Mouse (Mus musculus): ENCODE measurements around the gene Cyb561d2. TPM values are rescaled to one million over a fixed set of nuclear protein-coding genes. Genes with fewer than 3 reads are reported as not detected.

Gene Cyb561d2
- 29.5 and 31.3 TPM in 2 replicates for polyA plus RNA-seq (2012; rRNA removed)

DNA sequence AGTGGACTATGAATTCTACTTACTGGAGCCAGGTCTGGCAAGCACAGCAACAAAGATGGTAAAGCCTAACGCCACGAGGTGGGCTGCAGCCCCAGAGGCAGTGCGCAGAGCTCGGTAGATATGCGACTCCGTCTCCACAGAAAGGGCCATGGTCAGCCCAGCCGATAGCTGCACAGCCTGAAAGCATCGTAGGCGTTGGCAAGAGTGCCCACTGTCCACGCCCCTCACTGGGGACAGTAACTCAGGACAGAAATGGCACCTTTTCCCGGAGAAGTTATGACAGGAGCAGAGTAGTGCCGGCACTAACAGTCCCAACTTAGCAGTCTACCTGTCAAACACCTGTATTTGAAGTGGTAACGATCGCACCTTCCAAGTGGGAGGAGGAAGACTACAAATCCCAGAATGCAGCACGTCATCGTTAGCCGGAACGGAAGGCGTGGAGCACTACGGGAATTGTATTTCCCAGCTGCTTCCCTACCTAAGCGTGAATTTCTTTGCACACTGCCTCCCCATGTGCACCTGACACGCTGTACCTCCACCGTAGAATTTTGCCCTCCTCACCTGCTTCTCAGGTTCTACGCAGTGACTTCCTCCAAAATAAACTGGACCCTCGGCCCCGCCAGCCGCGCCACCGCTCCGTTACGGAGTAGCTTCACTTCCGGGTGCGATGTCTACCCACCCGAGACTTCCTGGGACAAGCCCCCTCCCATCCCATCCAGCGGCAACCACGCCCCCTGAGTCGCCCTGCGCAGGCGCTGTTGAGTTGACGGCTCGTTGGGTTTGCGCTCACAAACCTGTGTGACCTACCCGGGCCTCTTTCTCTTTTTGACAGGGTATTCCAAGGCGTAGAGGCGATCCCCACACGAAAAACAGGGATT is at the start of gene Cyb561d2, which contains the start of gene Nprl2:
Cyb561d2 (minus strand) TSS at position 720 of the 878 bp plus-strand sequence.
Nprl2 (plus strand) TSS at position 753 of the 878 bp plus-strand sequence.
- TF ChIP-seq CTCF (IDR thresholded peaks at IDR 0.05; ENCODE audit: extremely low read depth, insufficient read depth, low read length), result no peak
- peak; percentile 70; the same call in 1 of the 2 replicates for TF ChIP-seq POLR2A (IDR thresholded peaks at IDR 0.05; ENCODE audit: extremely low read depth, insufficient read depth, low read length)
- Histone ChIP-seq H3K4me3 (ENCODE audit: insufficient read depth, low read length) (peak within 1 kb of the TSS; percentile 51), H3K4me1 (ENCODE audit: control insufficient read depth, insufficient read depth, low read length) (peaks cover under 1% of the 10 kb centered on the region), H3K27ac (ENCODE audit: insufficient read depth, low read length) (no peak within 1 kb of the TSS)

DNA sequence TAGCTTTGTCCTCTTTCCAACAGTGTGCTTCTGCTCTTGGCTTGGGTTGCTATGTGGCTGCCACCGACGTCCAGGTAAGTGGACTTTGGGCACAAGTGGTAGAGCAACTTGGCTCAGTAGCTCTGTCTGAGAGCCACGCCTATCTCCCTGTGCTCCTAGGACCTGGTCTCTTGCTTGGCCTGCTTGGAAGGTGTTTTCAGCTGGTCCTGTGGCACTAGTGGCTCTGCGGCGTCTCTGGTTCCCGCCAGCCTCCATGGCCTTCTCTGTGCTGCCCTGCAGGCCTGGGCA is 48.7 kb upstream of the Cyb561d2 start:
- Histone ChIP-seq H3K4me3 (ENCODE audit: insufficient read depth, low read length) (no peak overlapping the region), H3K4me1 (ENCODE audit: control insufficient read depth, insufficient read depth, low read length) (no peaks in the 10 kb centered on the region), H3K27ac (ENCODE audit: insufficient read depth, low read length) (no peak overlapping the region)
- TF ChIP-seq CTCF (IDR thresholded peaks at IDR 0.05; ENCODE audit: extremely low read depth, insufficient read depth, low read length) (no peak), POLR2A (IDR thresholded peaks at IDR 0.05; ENCODE audit: extremely low read depth, insufficient read depth, low read length) (no peak)

DNA sequence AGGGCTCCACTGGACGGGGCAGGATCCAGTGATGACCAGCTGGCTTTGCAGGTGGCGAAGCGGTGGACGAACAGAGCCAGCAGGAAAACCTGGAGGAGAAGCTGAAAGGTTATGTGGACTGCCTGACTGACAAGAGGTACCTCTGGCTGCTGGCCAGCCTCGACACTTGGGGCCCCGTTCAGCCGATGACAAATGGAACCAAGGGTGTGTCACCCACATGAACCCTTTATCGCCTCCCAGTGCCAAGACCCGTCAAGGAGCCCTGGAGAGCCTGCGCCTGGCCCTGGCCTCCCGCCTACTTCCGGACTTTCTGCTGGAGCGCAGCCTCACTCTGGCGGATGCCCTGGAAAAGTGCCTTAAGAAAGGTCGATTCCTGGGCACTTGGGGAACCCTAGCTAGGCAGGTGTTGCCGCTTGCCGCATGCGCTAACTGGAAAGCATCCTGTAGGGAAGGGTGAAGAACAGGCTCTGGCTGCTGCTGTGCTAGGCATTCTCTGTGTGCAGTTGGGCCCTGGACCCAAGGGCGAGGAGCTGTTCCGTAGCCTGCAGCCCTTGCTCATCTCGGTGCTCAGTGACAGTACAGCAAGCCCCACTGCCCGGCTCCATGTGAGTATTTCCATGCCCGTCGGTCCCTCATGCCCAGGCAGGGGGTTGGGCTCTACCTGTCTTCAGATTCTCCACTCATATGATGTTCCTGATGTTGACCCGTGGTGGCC is 48.2 kb upstream of the Cyb561d2 start:
- H3K4me1 ChIP-seq (ENCODE audit: control insufficient read depth, insufficient read depth, low read length), result no peaks in the 10 kb centered on the region
- no peak for TF ChIP-seq POLR2A (IDR thresholded peaks at IDR 0.05; ENCODE audit: extremely low read depth, insufficient read depth, low read length)
- TF ChIP-seq CTCF (IDR thresholded peaks at IDR 0.05; ENCODE audit: extremely low read depth, insufficient read depth, low read length), result no peak
- no peak overlapping the region for H3K27ac ChIP-seq (ENCODE audit: insufficient read depth, low read length)
- H3K4me3 ChIP-seq (ENCODE audit: insufficient read depth, low read length), result no peak overlapping the region

DNA sequence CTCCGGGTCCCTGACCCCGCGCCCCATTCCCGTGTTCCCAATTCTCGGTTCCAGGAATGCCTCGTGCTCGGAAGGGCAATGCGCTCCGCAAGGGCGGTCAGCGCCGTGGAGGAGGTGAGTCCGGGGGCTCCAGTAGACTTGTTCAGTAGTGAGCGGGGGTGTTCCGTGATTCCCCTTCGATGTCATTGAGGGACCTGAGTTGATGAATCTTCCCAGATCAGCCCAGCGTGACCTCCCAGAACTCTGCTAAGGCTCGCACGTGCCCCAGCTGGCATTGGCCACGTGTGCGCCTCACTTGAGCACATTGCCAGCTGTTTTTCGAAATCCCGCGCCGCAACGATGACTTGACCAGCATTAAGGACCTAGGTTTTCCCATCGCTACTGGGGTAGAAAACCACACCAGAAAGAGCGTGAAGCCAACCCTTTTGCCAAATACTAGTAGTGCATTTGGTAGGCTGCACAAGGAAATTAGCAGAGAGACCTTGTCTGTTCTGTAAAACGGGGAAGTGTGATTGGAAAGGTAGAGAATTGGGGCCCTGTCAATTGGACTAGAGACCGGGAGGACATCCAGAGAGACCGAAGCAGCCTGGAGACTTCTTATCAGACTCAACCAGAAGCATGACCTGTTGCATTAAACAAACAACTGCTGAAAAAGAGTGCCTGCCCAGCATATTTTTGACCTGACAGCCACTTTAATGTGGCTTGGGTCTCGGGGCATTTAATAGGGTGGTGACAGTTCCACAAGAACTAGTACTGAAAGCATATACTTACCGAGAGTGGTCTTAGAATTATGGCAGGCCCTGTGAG is 46.0 kb upstream of the Cyb561d2 start:
- no peak for TF ChIP-seq CTCF (IDR thresholded peaks at IDR 0.05; ENCODE audit: extremely low read depth, insufficient read depth, low read length)
- no peaks in the 10 kb centered on the region for H3K4me1 ChIP-seq (ENCODE audit: control insufficient read depth, insufficient read depth, low read length)
- no peak overlapping the region for H3K27ac ChIP-seq (ENCODE audit: insufficient read depth, low read length)
- H3K4me3 ChIP-seq (ENCODE audit: insufficient read depth, low read length), result peak overlapping the region; percentile 60

DNA sequence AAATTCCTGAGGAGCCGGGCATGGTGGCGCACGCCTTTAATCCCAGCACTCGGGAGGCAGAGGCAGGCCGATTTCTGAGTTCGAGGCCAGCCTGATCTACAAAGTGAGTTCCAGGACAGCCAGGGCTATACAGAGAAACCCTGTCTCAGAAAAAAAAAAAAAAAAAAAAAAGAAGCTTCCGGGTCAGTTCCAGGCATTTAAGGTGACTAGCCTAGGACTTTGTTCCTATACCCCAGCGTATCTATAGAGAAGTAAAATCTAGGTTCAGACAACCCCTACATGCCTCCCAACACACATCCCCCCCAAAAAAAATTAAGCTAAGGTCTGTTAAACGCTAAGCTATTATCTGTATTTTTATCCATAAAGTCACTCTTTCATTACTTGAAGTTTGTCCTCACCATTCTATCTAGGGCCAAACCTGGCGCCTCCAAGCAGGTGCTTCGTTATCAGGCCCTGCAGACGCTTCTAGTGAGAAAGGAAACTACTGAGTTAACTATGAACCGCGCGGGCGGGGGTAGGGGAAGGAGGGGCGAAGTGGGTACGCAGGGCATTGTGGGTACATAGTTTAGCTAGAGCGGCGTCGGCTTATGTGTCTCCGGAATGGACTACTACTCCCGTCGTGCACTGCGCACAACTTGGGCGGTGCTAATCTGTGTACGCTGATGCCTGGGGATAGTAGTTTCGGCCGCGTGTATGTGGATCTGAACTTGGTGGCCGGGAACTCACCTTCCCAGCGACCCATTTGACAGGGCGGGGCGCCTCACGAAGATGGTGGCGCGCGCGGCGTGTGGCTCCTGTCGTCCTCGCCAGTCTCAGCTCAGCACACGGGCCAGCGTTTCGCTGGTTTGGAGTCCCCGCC is 45.2 kb upstream of the Cyb561d2 start, which contains the start of gene Ifrd2:
Ifrd2 (plus strand) TSS at position 669 of the 859 bp plus-strand sequence.
- Histone ChIP-seq H3K4me3 (ENCODE audit: insufficient read depth, low read length) (peak within 1 kb of the TSS; percentile 60), H3K27ac (ENCODE audit: insufficient read depth, low read length) (no peak within 1 kb of the TSS)
- TF ChIP-seq POLR2A (IDR thresholded peaks at IDR 0.05; ENCODE audit: extremely low read depth, insufficient read depth, low read length), result no peak
- no peak for TF ChIP-seq CTCF (IDR thresholded peaks at IDR 0.05; ENCODE audit: extremely low read depth, insufficient read depth, low read length)

DNA sequence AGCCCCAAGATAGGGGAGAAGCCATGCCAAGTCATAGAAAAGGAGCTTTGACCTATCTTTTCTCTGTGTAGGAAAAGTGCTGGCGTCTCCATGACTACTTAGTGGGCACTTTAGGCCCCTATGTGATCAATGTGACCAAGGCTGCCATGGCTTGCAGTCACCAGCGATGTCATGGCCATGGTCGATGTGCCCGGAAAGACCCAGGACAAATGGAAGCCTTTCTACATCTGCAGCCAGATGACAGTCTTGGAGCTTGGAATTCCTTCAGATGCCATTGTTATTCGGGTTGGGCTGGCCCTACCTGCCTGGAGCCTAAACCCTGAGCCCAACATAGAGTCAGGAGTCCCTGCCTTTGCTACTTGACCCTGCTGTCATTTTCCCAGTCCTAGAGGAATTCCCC is 44.5 kb upstream of the Cyb561d2 start:
- TF ChIP-seq CTCF (IDR thresholded peaks at IDR 0.05; ENCODE audit: extremely low read depth, insufficient read depth, low read length), result no peak
- no peak for TF ChIP-seq POLR2A (IDR thresholded peaks at IDR 0.05; ENCODE audit: extremely low read depth, insufficient read depth, low read length)
- Histone ChIP-seq H3K27ac (ENCODE audit: insufficient read depth, low read length) (no peak overlapping the region), H3K4me1 (ENCODE audit: control insufficient read depth, insufficient read depth, low read length) (no peaks in the 10 kb centered on the region), H3K4me3 (ENCODE audit: insufficient read depth, low read length) (no peak overlapping the region)

More for the DNA sequence above, 45.2 kb upstream of the Cyb561d2 start, which contains the start of gene Ifrd2:
- H3K4me1 ChIP-seq (ENCODE audit: control insufficient read depth, insufficient read depth, low read length), result no peaks in the 10 kb centered on the region

DNA sequence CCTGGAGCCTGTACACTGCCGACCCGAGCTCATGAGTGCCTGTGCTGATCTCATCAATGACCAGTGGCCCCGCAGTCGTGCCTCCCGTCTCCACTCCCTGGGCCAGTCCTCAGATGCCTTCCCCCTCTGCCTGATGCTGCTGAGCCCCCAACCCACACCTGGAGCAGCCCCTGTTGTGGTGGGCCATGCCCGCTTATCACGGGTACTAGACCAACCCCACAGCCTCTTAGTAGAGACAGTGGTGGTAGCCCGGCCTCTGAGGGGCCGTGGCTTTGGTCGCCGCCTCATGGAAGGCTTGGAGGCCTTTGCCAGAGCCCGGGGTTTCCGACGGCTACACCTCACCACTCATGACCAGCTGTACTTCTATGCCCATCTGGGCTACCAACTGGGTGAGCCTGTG is 41.2 kb upstream of the Cyb561d2 start:
- no peak for TF ChIP-seq CTCF (IDR thresholded peaks at IDR 0.05; ENCODE audit: extremely low read depth, insufficient read depth, low read length)
- TF ChIP-seq POLR2A (IDR thresholded peaks at IDR 0.05; ENCODE audit: extremely low read depth, insufficient read depth, low read length), result no peak
- Histone ChIP-seq H3K4me3 (ENCODE audit: insufficient read depth, low read length) (no peak overlapping the region), H3K27ac (ENCODE audit: insufficient read depth, low read length) (no peak overlapping the region), H3K4me1 (ENCODE audit: control insufficient read depth, insufficient read depth, low read length) (peaks cover 6% of the 10 kb centered on the region)

DNA sequence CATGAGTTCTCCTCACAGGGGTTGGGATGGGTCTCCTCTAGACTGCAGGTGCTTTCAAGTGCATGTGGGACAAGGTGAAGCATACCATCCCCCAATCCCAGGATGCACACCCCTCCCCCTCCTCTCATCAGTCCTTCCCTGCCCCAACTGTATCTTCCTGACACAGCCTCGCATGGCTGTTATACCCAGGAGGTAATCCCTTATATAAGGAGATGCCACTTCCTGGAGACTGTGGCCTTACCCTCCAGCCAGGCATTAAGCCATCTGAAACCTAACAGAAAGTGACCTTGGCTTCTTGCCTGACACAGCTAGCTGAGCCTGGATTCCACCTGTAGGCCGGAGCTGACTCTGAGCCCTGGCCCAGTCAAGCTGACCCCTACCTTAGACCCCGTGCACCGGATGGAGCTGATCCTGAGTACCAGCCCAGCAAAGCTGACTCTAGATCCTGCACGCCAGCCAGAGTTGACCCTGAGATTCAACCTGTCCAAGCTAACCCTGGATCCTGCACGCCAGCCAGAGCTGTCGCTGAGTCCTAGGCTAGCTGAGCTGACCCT is 40.6 kb upstream of the Cyb561d2 start:
- H3K4me3 ChIP-seq (ENCODE audit: insufficient read depth, low read length), result no peak overlapping the region
- H3K27ac ChIP-seq (ENCODE audit: insufficient read depth, low read length), result no peak overlapping the region
- H3K4me1 ChIP-seq (ENCODE audit: control insufficient read depth, insufficient read depth, low read length), result peaks cover 6% of the 10 kb centered on the region
- no peak for TF ChIP-seq CTCF (IDR thresholded peaks at IDR 0.05; ENCODE audit: extremely low read depth, insufficient read depth, low read length)
- no peak for TF ChIP-seq POLR2A (IDR thresholded peaks at IDR 0.05; ENCODE audit: extremely low read depth, insufficient read depth, low read length)

All from cortical plate, adult 2 months (tissue).